Mouse (Mus musculus) left cerebral cortex, adult 8-10 months (tissue): Measurements from ENCODE around the gene Ldb3. TPM values are rescaled to one million over a fixed set of nuclear protein-coding genes. Genes with fewer than 3 reads are reported as not detected.

Experiments used
- DNase-seq, 2 experiments: peaks; one replicate each; pipeline ENCODE4 v3.0.0; 2022; ENCODE audit warnings: low spot score in 2 of 2
- total RNA-seq, 4 experiments: library from RNA; stranded (reverse); gene quantifications; 2 replicates each; pipeline ENCODE4 v1.2.4; 2022

Gene Ldb3
- total RNA-seq = 1 to 10 TPM; 4.8 to 5.4 (median 5.2) TPM

GRCm38 (mm10) chr14:34588498-34588897 lies at the start of gene Ldb3:
Gene Ldb3, minus strand, starts transcription at chr14:34588682.
- no peak for DNase-seq

- no peak for DNase-seq
Measured at GRCm38 (mm10) chr14:34635721-34636120, 47.2 kb upstream of the Ldb3 start.

GRCm38 (mm10) chr14:34635192-34635591 lies 46.7 kb upstream of the Ldb3 start:
- DNase-seq = no peak

GRCm38 (mm10) chr14:34632722-34633448 lies 44.4 kb upstream of the Ldb3 start:
- DNase-seq = no peak

- no peak for DNase-seq
Measured at GRCm38 (mm10) chr14:34626824-34627223, 38.3 kb upstream of the Ldb3 start.

- DNase-seq = no peak
Measured at GRCm38 (mm10) chr14:34623531-34624210, 35.2 kb upstream of the Ldb3 start.

- no peak for DNase-seq
Measured at GRCm38 (mm10) chr14:34623074-34623473, 34.6 kb upstream of the Ldb3 start.

- DNase-seq = no peak
Measured at GRCm38 (mm10) chr14:34620611-34621376, 32.3 kb upstream of the Ldb3 start.

GRCm38 (mm10) chr14:34618808-34619207 lies 30.3 kb upstream of the Ldb3 start:
- DNase-seq = no peak

GRCm38 (mm10) chr14:34616821-34617220 lies 28.3 kb upstream of the Ldb3 start:
- DNase-seq = peak; percentile 57 to 79

- no peak for DNase-seq
Measured at GRCm38 (mm10) chr14:34615625-34616024, 27.1 kb upstream of the Ldb3 start.

GRCm38 (mm10) chr14:34615082-34615481 lies 26.6 kb upstream of the Ldb3 start:
- no peak for DNase-seq

GRCm38 (mm10) chr14:34614551-34614950 lies 26.1 kb upstream of the Ldb3 start:
- DNase-seq = no peak

- no peak for DNase-seq
Measured at GRCm38 (mm10) chr14:34613523-34613922, 25.0 kb upstream of the Ldb3 start.

- DNase-seq = no peak
Measured at GRCm38 (mm10) chr14:34612222-34612621, 23.7 kb upstream of the Ldb3 start.

- no peak for DNase-seq
Measured at GRCm38 (mm10) chr14:34611591-34611990, 23.1 kb upstream of the Ldb3 start.

GRCm38 (mm10) chr14:34601910-34602309 lies 13.4 kb upstream of the Ldb3 start:
- no peak for DNase-seq

- no peak for DNase-seq
Measured at GRCm38 (mm10) chr14:34599941-34600340, 11.5 kb upstream of the Ldb3 start, which contains the start of gene Opn4. Gene Opn4, minus strand, starts transcription at chr14:34600142.

GRCm38 (mm10) chr14:34595596-34596255 lies 7.2 kb upstream of the Ldb3 start:
- no peak for DNase-seq

- DNase-seq = no peak
Measured at GRCm38 (mm10) chr14:34591741-34592535, 3.5 kb upstream of the Ldb3 start.
